Mouse (Mus musculus): ENCODE measurements around the gene Bgn.

DNA sequence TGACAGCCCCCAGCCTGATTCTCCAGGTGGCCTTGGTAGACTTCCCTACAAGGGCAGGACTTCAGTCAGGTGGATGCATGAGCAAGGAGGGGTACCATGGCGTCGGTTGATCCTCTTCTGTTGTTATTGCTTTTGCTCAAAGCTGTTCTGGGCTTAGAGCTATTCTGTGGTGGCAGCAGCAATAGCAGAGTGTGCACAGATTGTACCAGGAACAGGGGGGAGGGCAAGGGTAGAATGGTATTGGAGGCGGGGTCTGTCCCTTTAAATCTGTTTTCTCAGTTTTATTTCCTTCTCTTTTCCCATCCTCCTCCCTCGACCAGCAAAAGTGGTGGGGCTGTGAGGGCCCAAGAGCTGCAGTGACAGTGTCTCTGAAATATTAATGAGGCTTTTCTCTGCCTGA lies 33.2 kb downstream of the Bgn start:
- no peak for TF ChIP-seq POLR2A (IDR thresholded peaks at IDR 0.05; ENCODE audit: borderline replicate concordance, insufficient read depth, low read length)
- TF ChIP-seq CTCF (IDR thresholded peaks at IDR 0.05; ENCODE audit: borderline replicate concordance, insufficient read depth, low read depth, low read length) = no peak

Measured in cerebellum, adult 2 months (tissue).